Mouse (Mus musculus): ENCODE measurements around the gene Cct6b. TPM values are rescaled to one million over a fixed set of nuclear protein-coding genes. Genes with fewer than 3 reads are reported as not detected.

The Cct6b gene
- polyA plus RNA-seq, 1 experiment from 2014 or later, result 0.13 TPM

GRCm38 (mm10) chr11:82762286-82762829 lies 1.8 kb downstream of the Cct6b start:
- no peak overlapping the region for H3K4me3 ChIP-seq
- H3K4me2 ChIP-seq, result no peak overlapping the region
- no peaks in the 10 kb centered on the region for H3K9me3 ChIP-seq (replicated peaks)
- H3K9ac ChIP-seq, result no peak overlapping the region
- 0 out of 2 replicates have a peak, but pooled peaks cover 3% of the 10 kb centered on the region for H3K27me3 ChIP-seq (replicated peaks)
- ATAC-seq (ENCODE audit: insufficient number of reproducible peaks, low FRiP score), result no peak
- no peaks in the 10 kb centered on the region for H3K36me3 ChIP-seq
- H3K27ac ChIP-seq (ENCODE audit: poor library complexity, severe bottlenecking), result no peak overlapping the region
- WGBS, result 77% methylated on average over 6 of the region's 6 CpGs
- H3K4me1 ChIP-seq (replicated peaks), result peaks cover 18% of the 10 kb centered on the region

DNA sequence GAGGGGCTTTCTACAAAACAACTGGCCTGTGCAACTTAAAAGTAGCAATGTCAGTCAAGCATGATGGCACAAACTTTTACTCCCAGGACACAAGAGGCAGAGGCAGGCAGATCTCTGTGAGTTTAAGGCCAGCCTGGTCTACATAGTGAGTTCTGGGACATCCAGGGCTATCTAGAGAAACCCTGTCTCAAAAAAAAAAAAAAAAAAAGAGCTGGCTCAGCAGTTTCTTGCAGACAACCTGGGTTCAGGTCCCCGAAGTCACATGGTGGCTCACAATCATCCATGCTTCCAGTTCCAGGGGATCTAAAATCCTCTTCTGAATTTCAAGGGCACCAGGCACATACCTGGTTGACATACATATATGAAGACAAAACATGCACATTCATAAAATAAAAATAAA lies 8.2 kb downstream of the Cct6b start:
- no peak for ATAC-seq (ENCODE audit: insufficient number of reproducible peaks, low FRiP score)
- H3K27me3 ChIP-seq (replicated peaks), result 0 out of 2 replicates have a peak, but pooled peaks cover 3% of the 10 kb centered on the region
- no peak overlapping the region for H3K4me3 ChIP-seq
- 82% methylated on average over 1 of the region's 1 CpGs for WGBS
- H3K9ac ChIP-seq, result no peak overlapping the region
- no peaks in the 10 kb centered on the region for H3K9me3 ChIP-seq (replicated peaks)
- no peak overlapping the region for H3K4me2 ChIP-seq
- H3K27ac ChIP-seq (ENCODE audit: poor library complexity, severe bottlenecking), result no peak overlapping the region
- H3K36me3 ChIP-seq, result no peaks in the 10 kb centered on the region
- no peaks in the 10 kb centered on the region for H3K4me1 ChIP-seq (replicated peaks)

DNA sequence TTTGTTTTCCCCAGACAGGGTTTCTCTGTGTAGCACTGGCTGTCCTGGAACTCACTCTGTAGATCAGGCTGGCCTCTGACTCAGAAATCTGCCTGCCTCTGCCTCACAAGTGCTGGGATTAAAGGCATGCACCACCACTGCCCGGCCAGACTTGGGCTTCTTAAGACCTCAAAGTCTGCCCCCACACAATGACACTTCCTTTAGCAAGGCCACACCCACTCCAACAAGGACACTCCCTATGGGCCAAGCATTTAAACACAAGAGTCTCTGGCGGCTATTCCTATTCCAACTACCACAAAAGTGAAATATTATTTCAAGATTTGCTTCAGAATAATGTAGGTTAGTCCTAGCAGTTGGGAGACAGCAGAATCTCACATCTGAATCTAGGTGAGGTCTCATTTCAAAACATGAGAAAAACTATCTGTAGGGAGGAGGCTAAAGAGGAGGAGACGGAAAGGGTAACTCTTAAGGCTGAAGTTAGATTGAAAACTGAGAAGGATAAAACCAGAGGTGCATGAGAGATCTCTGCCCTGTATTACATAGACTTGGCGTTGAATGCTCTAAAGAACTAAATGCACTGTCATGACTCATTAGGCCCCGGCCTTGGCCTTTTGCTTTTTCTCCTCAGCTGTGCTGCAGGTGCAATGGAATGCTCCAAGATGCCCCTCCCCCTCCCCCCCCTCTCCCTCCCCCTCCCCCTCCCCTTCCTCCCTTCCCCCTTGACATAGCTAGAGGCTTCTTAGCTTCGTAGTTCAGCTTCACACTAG lies 11.6 kb downstream of the Cct6b start:
- no peak overlapping the region for H3K4me3 ChIP-seq
- no peaks in the 10 kb centered on the region for H3K36me3 ChIP-seq
- H3K4me1 ChIP-seq (replicated peaks), result no peaks in the 10 kb centered on the region
- H3K9me3 ChIP-seq (replicated peaks), result no peaks in the 10 kb centered on the region
- no peak overlapping the region for H3K4me2 ChIP-seq
- no peak overlapping the region for H3K27ac ChIP-seq (ENCODE audit: poor library complexity, severe bottlenecking)
- no peak for ATAC-seq (ENCODE audit: insufficient number of reproducible peaks, low FRiP score)
- H3K9ac ChIP-seq, result no peak overlapping the region
- H3K27me3 ChIP-seq (replicated peaks), result no peaks in the 10 kb centered on the region
- WGBS, result 64% methylated on average over 6 of the region's 6 CpGs

DNA sequence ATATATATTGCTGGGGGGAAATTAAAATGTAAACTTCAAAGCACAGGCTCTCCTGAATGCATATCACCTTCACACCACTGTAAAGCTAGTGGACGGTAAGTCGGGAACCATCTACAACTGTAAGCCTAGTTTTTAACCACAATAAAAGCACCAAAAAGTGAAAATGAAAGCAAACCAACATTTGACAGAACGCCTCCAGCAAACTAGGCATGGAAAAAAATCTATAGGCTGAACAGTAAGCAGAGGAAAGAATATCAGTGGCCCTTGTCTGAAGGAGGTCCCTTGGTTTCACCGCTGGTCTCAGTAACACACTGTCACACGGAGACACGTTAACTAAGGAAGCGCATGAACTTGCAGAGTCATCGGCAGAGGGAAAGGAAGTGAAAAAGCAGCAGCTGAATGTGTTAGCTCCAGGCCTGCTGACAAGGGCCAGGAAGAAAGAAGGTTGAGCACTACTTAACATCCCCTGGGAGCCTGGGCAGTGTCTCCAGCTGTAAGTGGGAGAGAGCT lies 17.2 kb downstream of the Cct6b start:
- H3K27ac ChIP-seq (ENCODE audit: poor library complexity, severe bottlenecking), result no peak overlapping the region
- 66% methylated on average over 8 of the region's 8 CpGs for WGBS
- no peaks in the 10 kb centered on the region for H3K4me1 ChIP-seq (replicated peaks)
- H3K9me3 ChIP-seq (replicated peaks), result no peaks in the 10 kb centered on the region
- H3K4me2 ChIP-seq, result peak overlapping the region; percentile 26
- no peak overlapping the region for H3K9ac ChIP-seq
- no peaks in the 10 kb centered on the region for H3K36me3 ChIP-seq
- H3K27me3 ChIP-seq (replicated peaks), result no peaks in the 10 kb centered on the region
- ATAC-seq (ENCODE audit: insufficient number of reproducible peaks, low FRiP score), result no peak
- H3K4me3 ChIP-seq, result peak overlapping the region; percentile 22; the same call in 1 of the 2 replicates

DNA sequence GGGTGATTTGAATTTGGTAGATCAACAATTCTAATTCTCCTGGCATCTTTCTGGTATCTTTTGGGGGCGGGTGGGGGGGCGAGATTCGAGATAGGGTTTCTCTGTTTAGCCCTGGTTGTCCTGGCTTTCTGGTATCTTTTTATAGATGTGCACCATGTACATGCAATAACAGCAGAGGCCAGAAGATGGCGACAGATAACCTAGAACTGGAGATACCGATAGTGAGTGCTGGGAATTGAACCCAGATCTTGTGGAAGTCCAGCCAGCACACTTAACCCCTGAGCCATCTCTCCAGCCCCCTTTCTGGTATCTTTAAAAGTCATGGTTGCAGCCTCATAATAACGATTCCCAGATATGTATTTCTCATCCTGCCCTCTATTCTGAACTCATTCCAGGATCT lies 18.0 kb downstream of the Cct6b start:
- 33% methylated on average over 6 of the region's 6 CpGs for WGBS
- H3K27me3 ChIP-seq (replicated peaks), result no peaks in the 10 kb centered on the region
- H3K27ac ChIP-seq (ENCODE audit: poor library complexity, severe bottlenecking), result no peak overlapping the region
- no peak overlapping the region for H3K4me3 ChIP-seq
- H3K36me3 ChIP-seq, result no peaks in the 10 kb centered on the region
- no peaks in the 10 kb centered on the region for H3K9me3 ChIP-seq (replicated peaks)
- ATAC-seq (ENCODE audit: insufficient number of reproducible peaks, low FRiP score), result no peak
- no peak overlapping the region for H3K9ac ChIP-seq
- H3K4me2 ChIP-seq, result no peak overlapping the region
- H3K4me1 ChIP-seq (replicated peaks), result no peaks in the 10 kb centered on the region

DNA sequence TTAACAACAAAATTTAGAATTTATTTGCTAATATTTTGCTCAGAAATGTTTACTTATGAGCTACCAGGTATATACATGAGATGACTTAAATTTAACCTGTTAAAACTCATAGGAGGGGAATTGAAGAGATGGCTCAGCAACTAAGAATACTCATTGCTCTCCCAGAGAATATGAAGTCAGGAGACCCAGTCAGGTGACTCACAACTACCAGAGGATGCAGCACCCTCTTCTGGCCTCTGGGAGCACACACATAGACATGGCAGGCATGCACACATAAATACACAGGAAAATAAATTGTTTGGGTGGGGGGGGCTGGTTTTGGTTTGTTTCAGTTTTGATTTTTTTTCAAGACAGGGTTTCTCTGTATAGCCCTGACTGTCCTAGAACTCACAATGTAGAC lies 25.1 kb downstream of the Cct6b start:
- no peak overlapping the region for H3K9ac ChIP-seq
- H3K36me3 ChIP-seq, result no peaks in the 10 kb centered on the region
- H3K4me1 ChIP-seq (replicated peaks), result no peaks in the 10 kb centered on the region
- H3K4me2 ChIP-seq, result no peak overlapping the region
- H3K4me3 ChIP-seq, result no peak overlapping the region
- H3K27ac ChIP-seq (ENCODE audit: poor library complexity, severe bottlenecking), result no peak overlapping the region
- no peak for ATAC-seq (ENCODE audit: insufficient number of reproducible peaks, low FRiP score)
- H3K27me3 ChIP-seq (replicated peaks), result no peaks in the 10 kb centered on the region; the same call in 1 of the 2 replicates
- H3K9me3 ChIP-seq (replicated peaks), result no peaks in the 10 kb centered on the region

- Histone ChIP-seq H3K4me1 (replicated peaks) (no peaks in the 10 kb centered on the region), H3K9ac (no peak overlapping the region), H3K9me3 (replicated peaks) (no peaks in the 10 kb centered on the region), H3K4me2 (no peak overlapping the region), H3K27me3 (replicated peaks) (0 out of 2 replicates have a peak, but pooled peaks cover 4% of the 10 kb centered on the region), H3K27ac (ENCODE audit: poor library complexity, severe bottlenecking) (no peak overlapping the region), H3K4me3 (no peak overlapping the region), H3K36me3 (no peaks in the 10 kb centered on the region)
- no peak for ATAC-seq (ENCODE audit: insufficient number of reproducible peaks, low FRiP score)
Measured at GRCm38 (mm10) chr11:82734227-82734626, 29.9 kb downstream of the Cct6b start.

DNA sequence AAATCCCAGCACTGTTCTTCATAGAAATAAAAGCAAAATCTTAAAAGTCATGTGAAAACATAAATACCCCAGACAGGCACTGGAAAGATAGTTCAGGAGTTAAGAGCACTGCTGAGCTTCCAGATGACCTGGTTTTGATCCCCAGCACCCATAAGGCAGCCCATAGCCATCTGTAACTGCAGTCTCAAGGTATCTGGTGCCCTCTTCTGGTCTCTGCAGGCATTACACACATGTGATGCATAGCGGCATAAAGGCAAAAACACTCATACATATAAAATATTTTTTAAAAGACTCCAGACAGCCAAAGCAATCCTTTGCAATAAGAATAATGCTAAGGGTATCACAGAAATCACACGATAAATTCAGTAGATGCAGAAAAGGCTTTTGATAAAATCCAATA lies 37.3 kb downstream of the Cct6b start:
- peaks cover 3% of the 10 kb centered on the region; the same call in 1 of the 2 replicates for H3K9me3 ChIP-seq (replicated peaks)
- H3K4me1 ChIP-seq (replicated peaks), result no peaks in the 10 kb centered on the region
- no peak overlapping the region for H3K9ac ChIP-seq
- H3K27ac ChIP-seq (ENCODE audit: poor library complexity, severe bottlenecking), result no peak overlapping the region
- H3K4me2 ChIP-seq, result no peak overlapping the region
- H3K36me3 ChIP-seq, result no peaks in the 10 kb centered on the region
- WGBS, result 84% methylated on average over 2 of the region's 2 CpGs
- H3K27me3 ChIP-seq (replicated peaks), result 0 out of 2 replicates have a peak, but pooled peaks cover 4% of the 10 kb centered on the region
- ATAC-seq (ENCODE audit: insufficient number of reproducible peaks, low FRiP score), result no peak
- no peak overlapping the region for H3K4me3 ChIP-seq

GRCm38 (mm10) chr11:82719294-82719693 lies 44.8 kb downstream of the Cct6b start:
- no peak overlapping the region for H3K27ac ChIP-seq (ENCODE audit: poor library complexity, severe bottlenecking)
- WGBS, result 76% methylated on average over 12 of the region's 12 CpGs
- no peaks in the 10 kb centered on the region for H3K4me1 ChIP-seq (replicated peaks)

DNA sequence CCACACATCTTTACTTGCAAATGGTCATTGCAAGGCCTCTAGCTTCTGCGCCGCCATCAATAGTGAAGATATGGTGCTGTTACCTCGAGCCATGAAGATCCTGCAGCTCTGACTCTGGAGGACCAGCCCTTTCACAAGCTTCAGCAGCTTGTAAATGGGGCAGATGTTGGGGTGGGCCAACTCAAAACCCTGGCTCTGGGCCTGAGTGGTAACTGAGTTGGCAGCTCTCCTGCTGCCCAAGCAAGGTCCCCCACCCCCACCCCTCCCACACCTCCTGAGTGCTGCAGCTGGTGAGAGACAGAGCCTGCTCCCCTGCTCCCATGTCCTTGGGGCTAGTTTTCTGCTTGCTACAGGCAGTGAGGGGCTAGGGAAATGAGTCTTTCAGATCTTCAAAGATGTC lies 51.4 kb downstream of the Cct6b start:
- Histone ChIP-seq H3K4me1 (replicated peaks) (no peaks in the 10 kb centered on the region), H3K9ac (no peak overlapping the region), H3K4me2 (no peak overlapping the region), H3K9me3 (replicated peaks) (no peaks in the 10 kb centered on the region), H3K27ac (ENCODE audit: poor library complexity, severe bottlenecking) (no peak overlapping the region), H3K27me3 (replicated peaks) (0 out of 2 replicates have a peak, but pooled peaks cover 4% of the 10 kb centered on the region), H3K36me3 (no peaks in the 10 kb centered on the region), H3K4me3 (no peak overlapping the region)
- ATAC-seq (ENCODE audit: insufficient number of reproducible peaks, low FRiP score), result no peak
- WGBS, result 73% methylated on average over 3 of the region's 3 CpGs

More at GRCm38 (mm10) chr11:82719294-82719693, 44.8 kb downstream of the Cct6b start:
- Histone ChIP-seq H3K9ac (no peak overlapping the region), H3K36me3 (no peaks in the 10 kb centered on the region), H3K27me3 (replicated peaks) (no peaks in the 10 kb centered on the region), H3K4me2 (no peak overlapping the region), H3K4me3 (no peak overlapping the region), H3K9me3 (replicated peaks) (no peaks in the 10 kb centered on the region)
- no peak for ATAC-seq (ENCODE audit: insufficient number of reproducible peaks, low FRiP score)

DNA sequence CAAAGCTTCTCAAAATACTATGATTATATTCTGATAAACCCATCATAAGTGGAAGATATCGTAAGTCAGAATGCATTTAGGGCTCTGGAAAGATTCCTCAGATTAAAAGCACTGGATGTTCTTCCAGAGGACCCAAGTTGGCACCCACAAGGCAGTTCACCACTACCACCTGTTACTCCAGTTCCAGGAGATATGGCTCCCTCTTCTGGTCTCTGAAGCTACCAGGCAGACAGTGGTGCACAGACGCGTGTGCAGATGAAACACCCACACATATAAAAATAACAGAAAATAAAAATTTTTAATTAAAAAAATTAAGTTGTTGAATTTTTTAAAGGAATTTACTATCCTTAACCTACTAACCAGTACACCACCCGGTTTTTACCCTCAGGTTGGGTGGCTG lies 55.2 kb downstream of the Cct6b start:
- H3K36me3 ChIP-seq, result no peaks in the 10 kb centered on the region

More for the DNA sequence above, 55.2 kb downstream of the Cct6b start:
- H3K27ac ChIP-seq (ENCODE audit: poor library complexity, severe bottlenecking), result no peak overlapping the region
- H3K9ac ChIP-seq, result no peak overlapping the region
- H3K4me3 ChIP-seq, result no peak overlapping the region
- no peaks in the 10 kb centered on the region for H3K9me3 ChIP-seq (replicated peaks)
- no peaks in the 10 kb centered on the region for H3K4me1 ChIP-seq (replicated peaks)
- 0 out of 2 replicates have a peak, but pooled peaks cover 8% of the 10 kb centered on the region for H3K27me3 ChIP-seq (replicated peaks)
- WGBS, result 66% methylated on average over 4 of the region's 4 CpGs
- no peak overlapping the region for H3K4me2 ChIP-seq
- ATAC-seq (ENCODE audit: insufficient number of reproducible peaks, low FRiP score), result no peak

Measured in heart, embryonic 12.5 days (tissue).